Mouse (Mus musculus) heart, embryonic 11.5 days (tissue): Measurements from ENCODE around the gene Trib2. TPM values are rescaled to one million over a fixed set of nuclear protein-coding genes. Genes with fewer than 3 reads are reported as not detected.
A peak's percentile ranks its signal among the peaks of the same experiment; 100 is the strongest.

ENCODE experiments used
- ATAC-seq: fragments of 200-750 bp; cut with Nextera tagmentation; replicated peaks from 2 replicates; pipeline ENCODE4 v1.8.0; 2017; ENCODE audit warnings: moderate library complexity; ENCODE audit not compliant: insufficient number of reproducible peaks, low FRiP score, low TSS enrichment
- H3K27ac ChIP-seq: fragments of 300-500 bp; sonication (generic); 2 replicates; pipeline ENCODE4 v1.5.1; 2014; ENCODE audit warnings: mild to moderate bottlenecking, low read depth, low read length
- H3K27me3 ChIP-seq: fragments of 300-500 bp; sonication (generic); 2 replicates; pipeline ENCODE4 v1.6.1; 2014; ENCODE audit warnings: mild to moderate bottlenecking, low read length, mixed read lengths; ENCODE audit not compliant: control insufficient read depth, insufficient read depth
- H3K36me3 ChIP-seq: fragments of 300-500 bp; sonication (generic); 2 replicates; pipeline ENCODE4 v1.6.1; 2014; ENCODE audit warnings: mild to moderate bottlenecking, low read length, moderate library complexity, mixed read lengths; ENCODE audit not compliant: control insufficient read depth, insufficient read depth
- H3K4me1 ChIP-seq: fragments of 300-500 bp; sonication (generic); 2 replicates; pipeline ENCODE4 v1.6.1; 2014; ENCODE audit warnings: low read length; ENCODE audit not compliant: control insufficient read depth, insufficient read depth
- H3K4me2 ChIP-seq: fragments of 300-500 bp; sonication (generic); 2 replicates; pipeline ENCODE4 v1.6.1; 2014; ENCODE audit warnings: mild to moderate bottlenecking, moderate library complexity
- H3K4me3 ChIP-seq: fragments of 300-500 bp; sonication (generic); 2 replicates; pipeline ENCODE4 v1.5.1; 2014; ENCODE audit warnings: low read depth, low read length
- H3K9ac ChIP-seq: fragments of 300-500 bp; sonication (generic); 2 replicates; pipeline ENCODE4 v1.6.1; 2014; ENCODE audit warnings: mild to moderate bottlenecking, low read depth, low read length, moderate library complexity
- H3K9me3 ChIP-seq: fragments of 300-500 bp; sonication (generic); replicated peaks from 2 replicates; pipeline ENCODE4 v1.6.1; 2016; ENCODE audit warnings: low read length; ENCODE audit not compliant: control insufficient read depth
- WGBS: fragments of 180-500 bp; shearing (Covaris S2); extraction: QIAGEN DNeasy Blood & Tissue Kit; methylation state at CpG from one replicate; pipeline ENCODE4 v1.1.7; 2014; ENCODE audit not compliant: insufficient replicate concordance; 5-methylcytosine and 5-hydroxymethylcytosine counted together
- polyA plus RNA-seq: library from polyadenylated mRNA; unstranded; fragments of >200 nt; fragmentation: Nextera tagmentation; extraction: Ambion mirVana; gene quantifications from 2 replicates; pipeline ENCODE4 v1.2.1, GENCODE M21; 2014

Gene Trib2
- polyA plus RNA-seq, 1 experiment from 2014 or later: 45.4 TPM

- Histone ChIP-seq H3K4me1 (peaks cover 19% of the 10 kb centered on the region), H3K4me3 (peak overlapping the region; percentile 63), H3K9me3 (no peaks in the 10 kb centered on the region), H3K27me3 (no peaks in the 10 kb centered on the region), H3K4me2 (peak overlapping the region; percentile 58), H3K27ac (peak overlapping the region; percentile 18; the same call in 1 of the 2 replicates), H3K9ac (peak overlapping the region; percentile 44), H3K36me3 (peaks cover 14% of the 10 kb centered on the region)
- 22% methylated on average over 4 of the region's 4 CpGs for WGBS
- ATAC-seq: no peak
Observed at GRCm38 (mm10) chr12:15811682-15812081, 5.0 kb downstream of the Trib2 start.

- 42% methylated on average over 7 of the region's 7 CpGs for WGBS
- Histone ChIP-seq H3K27ac (no peak overlapping the region), H3K36me3 (peaks cover 18% of the 10 kb centered on the region), H3K4me1 (peaks cover 19% of the 10 kb centered on the region), H3K4me3 (peak overlapping the region; percentile 63; the same call in 1 of the 2 replicates), H3K9me3 (no peaks in the 10 kb centered on the region), H3K9ac (no peak overlapping the region), H3K27me3 (no peaks in the 10 kb centered on the region), H3K4me2 (peak overlapping the region; percentile 58)
- ATAC-seq: no peak
Observed at GRCm38 (mm10) chr12:15810926-15811325, 5.8 kb downstream of the Trib2 start.

- no peaks in the 10 kb centered on the region for H3K27me3 ChIP-seq
- ATAC-seq: no peak
- no peak overlapping the region for H3K27ac ChIP-seq
- peaks cover 23% of the 10 kb centered on the region for H3K36me3 ChIP-seq
- 79% methylated on average over 7 of the region's 7 CpGs for WGBS
- H3K4me3 ChIP-seq: no peak overlapping the region
- H3K9ac ChIP-seq: no peak overlapping the region
- H3K4me2 ChIP-seq: no peak overlapping the region
- peaks cover 19% of the 10 kb centered on the region for H3K4me1 ChIP-seq
- H3K9me3 ChIP-seq: no peaks in the 10 kb centered on the region
Observed at GRCm38 (mm10) chr12:15809657-15810056, 7.1 kb downstream of the Trib2 start.

GRCm38 (mm10) chr12:15809249-15809648, 7.5 kb downstream of the Trib2 start:
- Histone ChIP-seq H3K4me2 (no peak overlapping the region), H3K27me3 (no peaks in the 10 kb centered on the region), H3K9ac (no peak overlapping the region), H3K9me3 (no peaks in the 10 kb centered on the region), H3K36me3 (peaks cover 25% of the 10 kb centered on the region), H3K27ac (no peak overlapping the region), H3K4me3 (no peak overlapping the region), H3K4me1 (peaks cover 19% of the 10 kb centered on the region)
- 90% methylated on average over 4 of the region's 4 CpGs for WGBS
- no peak for ATAC-seq

GRCm38 (mm10) chr12:15808186-15808800, 8.4 kb downstream of the Trib2 start:
- WGBS: 82% methylated on average over 5 of the region's 5 CpGs
- Histone ChIP-seq H3K27me3 (no peaks in the 10 kb centered on the region), H3K27ac (no peak overlapping the region), H3K4me2 (no peak overlapping the region), H3K9me3 (no peaks in the 10 kb centered on the region), H3K36me3 (peaks cover 25% of the 10 kb centered on the region), H3K4me3 (no peak overlapping the region), H3K4me1 (peaks cover 19% of the 10 kb centered on the region), H3K9ac (no peak overlapping the region)
- no peak for ATAC-seq

GRCm38 (mm10) chr12:15804931-15805331, 11.8 kb downstream of the Trib2 start:
- peaks cover 12% of the 10 kb centered on the region for H3K4me1 ChIP-seq
- 54% methylated on average over 1 of the region's 1 CpGs for whole genome bisulfite sequencing
- H3K9ac ChIP-seq: no peak overlapping the region
- H3K27me3 ChIP-seq: no peaks in the 10 kb centered on the region
- no peak overlapping the region for H3K27ac ChIP-seq
- H3K36me3 ChIP-seq: peaks cover 30% of the 10 kb centered on the region
- no peak overlapping the region for H3K4me2 ChIP-seq
- ATAC-seq: no peak
- H3K4me3 ChIP-seq: no peak overlapping the region
- H3K9me3 ChIP-seq: no peaks in the 10 kb centered on the region

GRCm38 (mm10) chr12:15803936-15804438, 12.7 kb downstream of the Trib2 start:
- H3K4me1 ChIP-seq: peaks cover 17% of the 10 kb centered on the region
- no peaks in the 10 kb centered on the region for H3K9me3 ChIP-seq
- no peak overlapping the region for H3K4me2 ChIP-seq
- 82% methylated on average over 5 of the region's 5 CpGs for WGBS
- H3K4me3 ChIP-seq: no peak overlapping the region
- no peak overlapping the region for H3K9ac ChIP-seq
- H3K27me3 ChIP-seq: no peaks in the 10 kb centered on the region
- no peak overlapping the region for H3K27ac ChIP-seq
- H3K36me3 ChIP-seq: peaks cover 30% of the 10 kb centered on the region
- ATAC-seq: no peak

- no peak for ATAC-seq
- H3K4me3 ChIP-seq: no peak overlapping the region
- no peak overlapping the region for H3K27ac ChIP-seq
- WGBS: 89% methylated on average over 4 of the region's 4 CpGs
- H3K9ac ChIP-seq: no peak overlapping the region
- peaks cover 15% of the 10 kb centered on the region; the same call in 1 of the 2 replicates for H3K36me3 ChIP-seq
- no peak overlapping the region for H3K4me2 ChIP-seq
- H3K9me3 ChIP-seq: no peaks in the 10 kb centered on the region
- H3K27me3 ChIP-seq: no peaks in the 10 kb centered on the region
- peaks cover 31% of the 10 kb centered on the region for H3K4me1 ChIP-seq
Observed at GRCm38 (mm10) chr12:15801571-15801930, 15.2 kb downstream of the Trib2 start.
